Mouse (Mus musculus) MEL (cell line): ENCODE results near the gene Yes1. TPM values are rescaled to one million over a fixed set of nuclear protein-coding genes. Genes with fewer than 3 reads are reported as not detected.

Experiments
- DNase-seq: peaks from one replicate; pipeline ENCODE4 v3.0.0; 2011; ENCODE audit warnings: low read depth, low spot score
- H3K27ac ChIP-seq: 2 replicates; pipeline ENCODE4 v1.5.1; 2012; ENCODE audit warnings: low read depth, mild to moderate bottlenecking, control low read depth, low read length, moderate library complexity; ENCODE audit not compliant: control insufficient read depth
- H3K27me3 ChIP-seq, 2 experiments: fragments of 150-350 bp in 1 of 2; sonication (generic) in 1 of 2; 2 replicates each; pipeline ENCODE4 v1.6.1; 2012; ENCODE audit warnings: low read length in 2 of 2, mild to moderate bottlenecking in 2 of 2, improper control_type of control experiment in 1 of 2, moderate library complexity in 1 of 2; ENCODE audit not compliant: insufficient read depth in 2 of 2, control insufficient read depth in 1 of 2
- H3K36me3 ChIP-seq, 2 experiments: 2 replicates each; pipeline ENCODE4 v1.6.1; 2012 to 2014; ENCODE audit warnings: low read length in 2 of 2, improper control_type of control experiment in 1 of 2, inconsistent platforms in 1 of 2, mild to moderate bottlenecking in 1 of 2; ENCODE audit not compliant: insufficient read depth in 2 of 2, control insufficient read depth in 1 of 2
- H3K4me1 ChIP-seq, 2 experiments: fragments of 150-350 bp in 1 of 2; sonication (generic) in 1 of 2; 2 replicates each; pipeline ENCODE4 v1.6.1; 2012; ENCODE audit warnings: low read length in 2 of 2, improper control_type of control experiment in 1 of 2, mild to moderate bottlenecking in 1 of 2; ENCODE audit not compliant: insufficient read depth in 2 of 2, control insufficient read depth in 1 of 2
- H3K4me3 ChIP-seq, 2 experiments: fragments of 150-350 bp in 1 of 2; sonication (generic) in 1 of 2; 2 replicates each; pipeline ENCODE4 v1.5.1; 2012; ENCODE audit warnings: low read depth in 2 of 2, low read length in 2 of 2, mild to moderate bottlenecking in 2 of 2, moderate library complexity in 2 of 2, control low read depth in 1 of 2, improper control_type of control experiment in 1 of 2; ENCODE audit not compliant: control insufficient read depth in 1 of 2, insufficient read depth in 1 of 2
- H3K79me2 ChIP-seq: 2 replicates; pipeline ENCODE4 v1.6.1; 2012; ENCODE audit warnings: mild to moderate bottlenecking, low read length, moderate library complexity; ENCODE audit not compliant: control insufficient read depth, poor library complexity, insufficient read depth
- H3K9ac ChIP-seq: 2 replicates; pipeline ENCODE4 v1.6.1; 2012; ENCODE audit warnings: low read depth, mild to moderate bottlenecking, control low read depth, low read length, moderate library complexity; ENCODE audit not compliant: control insufficient read depth, poor library complexity, severe bottlenecking
- H3K9me3 ChIP-seq: fragments of 150-350 bp; sonication (generic); replicated peaks from 2 replicates; pipeline ENCODE4 v1.6.1; 2012; ENCODE audit warnings: mild to moderate bottlenecking, low read length, improper control_type of control experiment, moderate library complexity; ENCODE audit not compliant: insufficient read depth
- BHLHE40 ChIP-seq: IDR thresholded peaks from 2 replicates; pipeline ENCODE4 v1.6.1; 2012; ENCODE audit warnings: low read depth, mild to moderate bottlenecking, inconsistent platforms, low read length, improper control_type of control experiment, borderline replicate concordance
- CHD1 ChIP-seq: IDR thresholded peaks from 2 replicates; pipeline ENCODE4 v1.6.1; 2012; ENCODE audit warnings: low read depth, mild to moderate bottlenecking, inconsistent platforms, low read length, improper control_type of control experiment
- CHD2 ChIP-seq: IDR thresholded peaks from 2 replicates; pipeline ENCODE4 v1.6.1; 2011; ENCODE audit warnings: low read length, improper control_type of control experiment
- E2F4 ChIP-seq: IDR thresholded peaks from 2 replicates; pipeline ENCODE4 v1.6.1; 2011; ENCODE audit warnings: low read depth, low read length, improper control_type of control experiment, borderline replicate concordance
- ELF1 ChIP-seq: IDR thresholded peaks from 2 replicates; pipeline ENCODE4 v1.6.1; 2014; ENCODE audit warnings: low read depth, mild to moderate bottlenecking, inconsistent platforms, low read length, improper control_type of control experiment, moderate library complexity
- EP300 ChIP-seq, 2 experiments: IDR thresholded peaks; 2 replicates each; pipeline ENCODE4 v1.6.1; 2011; ENCODE audit warnings: improper control_type of control experiment in 2 of 2, low read length in 2 of 2, low read depth in 1 of 2, mild to moderate bottlenecking in 1 of 2
- GATA1 ChIP-seq: IDR thresholded peaks from 2 replicates; pipeline ENCODE4 v1.6.1; 2011; ENCODE audit warnings: low read depth, low read length, improper control_type of control experiment
- KAT2A ChIP-seq: conservative IDR thresholded peaks from 2 replicates; pipeline ENCODE4 v1.6.1; 2012; ENCODE audit warnings: low read depth, low read length, improper control_type of control experiment, inconsistent platforms
- MAFK ChIP-seq: IDR thresholded peaks from 2 replicates; pipeline ENCODE4 v1.6.1; 2011; ENCODE audit warnings: low read depth, mild to moderate bottlenecking, low read length, improper control_type of control experiment, borderline replicate concordance
- MYB ChIP-seq: IDR thresholded peaks from 2 replicates; pipeline ENCODE4 v1.6.1; 2011; ENCODE audit warnings: mild to moderate bottlenecking, low read depth, low read length, improper control_type of control experiment
- MYC ChIP-seq: IDR thresholded peaks from 2 replicates; pipeline ENCODE4 v1.6.1; 2011; ENCODE audit warnings: low read depth, mild to moderate bottlenecking, low read length, improper control_type of control experiment, moderate library complexity
- POLR2A ChIP-seq, 2 experiments: IDR thresholded peaks; 2 replicates each; pipeline ENCODE4 v1.6.1; 2011 to 2012; ENCODE audit warnings: low read length in 2 of 2, mild to moderate bottlenecking in 2 of 2, control low read depth in 1 of 2, improper control_type of control experiment in 1 of 2, low read depth in 1 of 2, moderate library complexity in 1 of 2; ENCODE audit not compliant: control insufficient read depth in 1 of 2, insufficient read depth in 1 of 2, poor library complexity in 1 of 2
- POLR2AphosphoS5 ChIP-seq: IDR thresholded peaks from 2 replicates; pipeline ENCODE4 v1.6.1; 2012; ENCODE audit warnings: low read depth, borderline replicate concordance, mild to moderate bottlenecking, inconsistent platforms, low read length, moderate library complexity, mixed read lengths
- SIN3A ChIP-seq: IDR thresholded peaks from 2 replicates; pipeline ENCODE4 v1.6.1; 2012; ENCODE audit warnings: low read length, improper control_type of control experiment, inconsistent platforms
- TBP ChIP-seq: IDR thresholded peaks from 2 replicates; pipeline ENCODE4 v1.8.0; 2011; ENCODE audit warnings: low read depth, low read length, improper control_type of control experiment
- UBTF ChIP-seq: IDR thresholded peaks from 2 replicates; pipeline ENCODE4 v1.6.1; 2012; ENCODE audit warnings: low read depth, mild to moderate bottlenecking, inconsistent platforms, low read length, improper control_type of control experiment, moderate library complexity, borderline replicate concordance; ENCODE audit not compliant: insufficient read depth
- USF1 ChIP-seq: IDR thresholded peaks from 2 replicates; pipeline ENCODE4 v1.6.1; 2014; ENCODE audit warnings: low read depth, mild to moderate bottlenecking, inconsistent platforms, low read length, improper control_type of control experiment, moderate library complexity
- ZKSCAN1 ChIP-seq: IDR thresholded peaks from 2 replicates; pipeline ENCODE4 v1.6.1; 2012; ENCODE audit warnings: low read depth, mild to moderate bottlenecking, inconsistent platforms, low read length, improper control_type of control experiment, moderate library complexity
- ZMIZ1 ChIP-seq: IDR thresholded peaks from 2 replicates; pipeline ENCODE4 v1.6.1; 2012; ENCODE audit warnings: low read depth, mild to moderate bottlenecking, inconsistent platforms, low read length, improper control_type of control experiment, moderate library complexity
- polyA plus RNA-seq, 2 experiments: library from polyadenylated mRNA; stranded (reverse) in 1 of 2; unstranded in 1 of 2; fragments of >175 nt in 1 of 2; fragments of >200 nt in 1 of 2; gene quantifications; 2 replicates each; pipeline versions ENCODE4 v1.2.1 to v1.2.4; 2012; ENCODE audit warnings: low replicate concordance in 2 of 2, low read depth in 1 of 2; ENCODE audit not compliant: insufficient read length in 2 of 2, insufficient read depth in 1 of 2, missing spikeins in 1 of 2
- total RNA-seq: library from RNA; depleted of rRNA; stranded (reverse); fragments of 300-350 nt; gene quantifications from 2 replicates; pipeline ENCODE4 v1.2.3, GENCODE M21; 2012

Gene Yes1
- total and polyA plus RNA-seq, 3 experiments: not detected

GRCm38 (mm10) chr5:32617851-32618250, 6.9 kb downstream of the Yes1 start:
- TF ChIP-seq ELF1 (no peak), USF1 (no peak), POLR2A (IDR thresholded peaks at IDR 0.05; ENCODE audit: control insufficient read depth in 1 of 2, insufficient read depth in 1 of 2, low read depth in 1 of 2, low read length in 2 of 2, poor library complexity in 1 of 2) (no peak), UBTF (no peak)
- H3K9me3 ChIP-seq: no peaks in the 10 kb centered on the region
- no peak overlapping the region for H3K27ac ChIP-seq
- no peaks in the 10 kb centered on the region for H3K36me3 ChIP-seq
- peaks cover 12 to 33% of the 10 kb centered on the region in 2 experiments for H3K27me3 ChIP-seq
- no peak overlapping the region for H3K9ac ChIP-seq
- no peaks in the 10 kb centered on the region for H3K79me2 ChIP-seq
- no peak overlapping the region for H3K4me3 ChIP-seq
- DNase-seq: no peak
- no peaks in the 10 kb centered on the region for H3K4me1 ChIP-seq

- peaks cover 6 to 24% of the 10 kb centered on the region in 2 experiments for H3K27me3 ChIP-seq
Observed at GRCm38 (mm10) chr5:32623649-32624048, 12.7 kb downstream of the Yes1 start.

GRCm38 (mm10) chr5:32624777-32625176, 13.8 kb downstream of the Yes1 start:
- Histone ChIP-seq H3K9me3 (no peaks in the 10 kb centered on the region), H3K27ac (no peak overlapping the region), H3K79me2 (no peaks in the 10 kb centered on the region), H3K27me3 (peaks cover 5 to 18% of the 10 kb centered on the region in 2 experiments), H3K4me1 (no peaks in the 10 kb centered on the region), H3K36me3 (no peaks in the 10 kb centered on the region), H3K9ac (no peak overlapping the region), H3K4me3 (no peak overlapping the region)
- no peak for DNase-seq
- TF ChIP-seq ZKSCAN1 (no peak), GATA1 (no peak), CHD2 (no peak), KAT2A (no peak), SIN3A (no peak), POLR2A (IDR thresholded peaks at IDR 0.05; ENCODE audit: control insufficient read depth in 1 of 2, insufficient read depth in 1 of 2, low read depth in 1 of 2, low read length in 2 of 2, poor library complexity in 1 of 2) (no peak), CHD1 (no peak), TBP (no peak), UBTF (no peak), ELF1 (no peak), ZMIZ1 (no peak), BHLHE40 (no peak), E2F4 (no peak), MAFK (no peak)

More at GRCm38 (mm10) chr5:32623649-32624048, 12.7 kb downstream of the Yes1 start:
- H3K79me2 ChIP-seq: no peaks in the 10 kb centered on the region
- H3K27ac ChIP-seq: no peak overlapping the region
- H3K9ac ChIP-seq: no peak overlapping the region
- no peaks in the 10 kb centered on the region for H3K9me3 ChIP-seq
- no peaks in the 10 kb centered on the region for H3K4me1 ChIP-seq
- no peak for TF ChIP-seq ELF1
- TF ChIP-seq ZKSCAN1: no peak
- no peak for TF ChIP-seq MYC
- no peak for TF ChIP-seq EP300 (IDR thresholded peaks at IDR 0.05; ENCODE audit: low read depth in 1 of 2, low read length in 2 of 2)
- no peak for TF ChIP-seq POLR2AphosphoS5
- no peak for TF ChIP-seq MYB
- peak; percentile 64 for TF ChIP-seq MAFK
- TF ChIP-seq SIN3A: no peak
- no peak for TF ChIP-seq CHD2
- H3K4me3 ChIP-seq: no peak overlapping the region
- no peaks in the 10 kb centered on the region for H3K36me3 ChIP-seq
- no peak for DNase-seq
